Mouse (Mus musculus): ENCODE data around the gene Cep70. TPM values are rescaled to one million over a fixed set of nuclear protein-coding genes. Genes with fewer than 3 reads are reported as not detected.

Gene Cep70
- polyA plus RNA-seq (2015; fragmentation: Nextera tagmentation; extraction: Ambion mirVana): 21.2 and 24.5 TPM in 2 replicates

DNA sequence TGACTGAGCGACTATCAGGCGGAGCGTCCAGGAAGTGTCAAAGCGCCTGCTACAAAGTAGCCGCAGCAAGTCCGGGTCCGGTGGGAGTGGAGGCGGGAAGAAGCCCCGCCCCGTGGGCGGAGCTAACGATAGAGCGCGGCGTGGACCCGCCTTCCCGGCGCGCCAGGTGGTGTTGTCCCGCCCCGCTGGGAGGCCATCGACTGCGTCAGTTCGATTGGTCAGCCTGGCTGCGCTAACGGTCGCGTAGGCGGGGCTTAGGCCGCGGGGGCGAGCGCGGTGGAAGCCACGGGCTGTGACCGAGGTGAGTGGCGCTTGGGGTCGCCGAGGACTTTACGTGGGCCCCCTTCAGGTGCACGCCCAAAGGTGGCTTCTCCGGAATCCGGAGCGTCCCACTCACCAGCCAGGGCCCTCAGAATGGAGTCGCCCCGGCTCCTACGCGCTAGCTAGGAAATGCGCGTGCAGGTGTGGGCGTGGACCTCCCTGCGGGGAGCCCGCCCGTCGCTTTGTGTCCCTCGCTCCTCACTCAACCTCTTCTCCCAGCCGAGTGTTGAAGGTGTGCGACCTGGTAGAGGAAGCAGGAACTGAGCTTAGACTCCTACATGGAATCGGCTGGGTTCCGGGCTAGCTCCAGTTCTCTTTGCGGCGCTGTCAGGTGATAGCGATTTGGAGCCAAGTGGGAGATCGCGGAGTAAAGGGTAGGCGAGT is at the start of gene Cep70:
Gene Cep70, plus strand, starts transcription at position 178 of the 705 bp plus-strand sequence.
- Histone ChIP-seq H3K27ac (replicated peaks) (peak within 1 kb of the TSS; percentile 65), H3K9me3 (no peaks in the 10 kb centered on the region), H3K4me2 (peak within 1 kb of the TSS; percentile 86), H3K4me1 (peaks cover 11% of the 10 kb centered on the region), H3K27me3 (replicated peaks) (no peaks in the 10 kb centered on the region), H3K36me3 (no peaks in the 10 kb centered on the region; the same call in 1 of the 2 replicates), H3K4me3 (peak within 1 kb of the TSS; percentile 97), H3K9ac (peak within 1 kb of the TSS; percentile 87)
- under 1% methylated on average over 66 of the region's 66 CpGs for whole genome bisulfite sequencing
- ATAC-seq (ENCODE audit: extremely low read depth, insufficient number of reproducible peaks, low FRiP score, low TSS enrichment): peak; percentile 95

DNA sequence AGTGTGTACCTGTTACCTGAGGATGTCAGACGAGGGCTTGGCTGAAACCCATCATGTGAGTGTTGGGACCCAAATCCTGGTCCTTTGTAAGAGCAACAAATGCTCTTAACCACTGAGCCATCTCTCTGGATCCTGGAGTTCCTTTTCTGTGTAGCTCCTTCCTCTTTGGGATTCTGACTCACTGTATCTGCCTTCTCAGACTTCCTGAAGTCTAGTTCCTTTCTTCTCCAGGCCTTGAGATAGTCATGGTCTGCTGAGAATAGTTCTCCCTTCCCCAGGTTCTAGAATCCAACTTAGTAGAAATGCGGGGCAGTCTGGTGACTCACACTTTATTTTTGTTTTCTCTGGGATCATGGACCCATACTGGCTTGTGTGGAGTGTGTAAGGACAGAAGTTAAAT is 30.5 kb upstream of the Cep70 start:
- H3K9ac ChIP-seq: no peak overlapping the region
- 0 out of 2 replicates have a peak, but pooled peaks cover 3% of the 10 kb centered on the region for H3K27me3 ChIP-seq (replicated peaks)
- H3K4me1 ChIP-seq: no peaks in the 10 kb centered on the region
- no peaks in the 10 kb centered on the region for H3K36me3 ChIP-seq
- no peak for ATAC-seq (ENCODE audit: extremely low read depth, insufficient number of reproducible peaks, low FRiP score, low TSS enrichment)
- H3K27ac ChIP-seq (replicated peaks): no peak overlapping the region
- H3K4me3 ChIP-seq: no peak overlapping the region
- H3K4me2 ChIP-seq: no peak overlapping the region
- no peaks in the 10 kb centered on the region for H3K9me3 ChIP-seq
- 59% methylated on average over 2 of the region's 2 CpGs for WGBS

DNA sequence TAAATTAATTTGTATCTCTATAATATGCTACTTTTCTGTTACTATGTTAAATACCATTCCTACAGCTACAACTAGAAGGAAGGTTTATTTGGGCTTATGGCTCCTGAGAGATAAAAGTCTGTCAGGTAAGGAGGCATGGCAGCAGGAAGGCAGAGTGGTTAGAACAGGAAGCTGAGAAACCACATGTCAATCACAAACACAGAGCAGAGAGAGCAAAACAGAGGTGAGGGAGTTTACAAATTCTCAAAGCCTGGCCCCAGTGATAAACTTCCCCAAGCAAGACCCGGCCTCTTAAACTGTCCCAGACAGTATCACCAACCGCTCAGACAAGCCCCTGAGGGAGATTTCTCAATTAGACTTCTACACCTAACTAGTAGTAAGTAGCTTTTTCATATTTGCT is 27.0 kb upstream of the Cep70 start:
- no peak for ATAC-seq (ENCODE audit: extremely low read depth, insufficient number of reproducible peaks, low FRiP score, low TSS enrichment)
- Histone ChIP-seq H3K4me2 (no peak overlapping the region), H3K9ac (no peak overlapping the region), H3K27me3 (replicated peaks) (0 out of 2 replicates have a peak, but pooled peaks cover 3% of the 10 kb centered on the region), H3K9me3 (no peaks in the 10 kb centered on the region), H3K36me3 (no peaks in the 10 kb centered on the region), H3K27ac (replicated peaks) (no peak overlapping the region), H3K4me3 (no peak overlapping the region), H3K4me1 (no peaks in the 10 kb centered on the region)
- 49% methylated on average over 2 of the region's 2 CpGs for WGBS

GRCm38 (mm10) chr9:99217999-99218719 is 25.0 kb upstream of the Cep70 start:
- Histone ChIP-seq H3K9me3 (no peaks in the 10 kb centered on the region), H3K4me1 (no peaks in the 10 kb centered on the region), H3K9ac (no peak overlapping the region), H3K36me3 (no peaks in the 10 kb centered on the region), H3K27ac (replicated peaks) (no peak overlapping the region), H3K4me2 (no peak overlapping the region), H3K27me3 (replicated peaks) (0 out of 2 replicates have a peak, but pooled peaks cover 3% of the 10 kb centered on the region), H3K4me3 (no peak overlapping the region)
- peak; percentile 31; the same call in 1 of the 2 replicates for ATAC-seq (ENCODE audit: extremely low read depth, insufficient number of reproducible peaks, low FRiP score, low TSS enrichment)
- WGBS: 15% methylated on average over 6 of the region's 6 CpGs

- no peak for ATAC-seq (ENCODE audit: extremely low read depth, insufficient number of reproducible peaks, low FRiP score, low TSS enrichment)
- Histone ChIP-seq H3K9me3 (no peaks in the 10 kb centered on the region), H3K27me3 (replicated peaks) (no peaks in the 10 kb centered on the region), H3K27ac (replicated peaks) (no peak overlapping the region), H3K4me2 (no peak overlapping the region), H3K4me1 (no peaks in the 10 kb centered on the region), H3K4me3 (no peak overlapping the region), H3K9ac (no peak overlapping the region), H3K36me3 (no peaks in the 10 kb centered on the region)
- 74% methylated on average over 4 of the region's 4 CpGs for WGBS
These were observed 21.5 kb upstream of the Cep70 start for GRCm38 (mm10) chr9:99221636-99222035.

GRCm38 (mm10) chr9:99224583-99224982 is 18.6 kb upstream of the Cep70 start:
- Histone ChIP-seq H3K27ac (replicated peaks) (no peak overlapping the region), H3K4me1 (no peaks in the 10 kb centered on the region), H3K9ac (no peak overlapping the region), H3K27me3 (replicated peaks) (no peaks in the 10 kb centered on the region), H3K4me2 (no peak overlapping the region), H3K36me3 (no peaks in the 10 kb centered on the region), H3K9me3 (no peaks in the 10 kb centered on the region), H3K4me3 (no peak overlapping the region)
- WGBS: 40% methylated on average over 3 of the region's 3 CpGs
- no peak for ATAC-seq (ENCODE audit: extremely low read depth, insufficient number of reproducible peaks, low FRiP score, low TSS enrichment)

GRCm38 (mm10) chr9:99229450-99229849 is 13.7 kb upstream of the Cep70 start:
- no peaks in the 10 kb centered on the region for H3K9me3 ChIP-seq
- no peak overlapping the region for H3K4me3 ChIP-seq
- H3K27me3 ChIP-seq (replicated peaks): no peaks in the 10 kb centered on the region
- no peak overlapping the region for H3K4me2 ChIP-seq
- 84% methylated on average over 14 of the region's 14 CpGs for WGBS
- H3K36me3 ChIP-seq: no peaks in the 10 kb centered on the region
- no peaks in the 10 kb centered on the region for H3K4me1 ChIP-seq
- ATAC-seq (ENCODE audit: extremely low read depth, insufficient number of reproducible peaks, low FRiP score, low TSS enrichment): no peak
- H3K27ac ChIP-seq (replicated peaks): no peak overlapping the region
- no peak overlapping the region for H3K9ac ChIP-seq

DNA sequence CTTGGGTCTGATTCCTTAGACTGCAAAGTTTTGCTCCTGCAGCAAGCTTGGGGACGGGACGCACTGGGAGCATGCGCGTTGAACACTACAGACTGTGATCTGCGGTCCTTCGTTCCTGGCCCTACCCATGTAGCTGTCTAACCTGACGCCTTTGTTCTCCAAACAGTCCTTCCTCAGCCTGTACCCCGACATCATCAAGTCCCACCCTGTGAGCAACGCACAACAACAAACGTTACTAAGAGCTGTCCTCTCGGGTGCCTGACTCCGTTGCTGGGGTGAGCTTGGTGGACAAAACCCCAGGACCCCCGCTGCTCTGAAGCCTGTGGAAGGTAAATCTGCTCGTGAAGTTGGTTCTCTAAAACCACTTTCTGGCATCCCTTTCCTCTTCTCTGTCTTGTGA is 6.0 kb upstream of the Cep70 start, which contains the start of gene Faiml:
Gene Faiml, minus strand, starts transcription at position 101 of the 400 bp plus-strand sequence.
- Histone ChIP-seq H3K27ac (replicated peaks) (no peak within 1 kb of the TSS), H3K36me3 (no peaks in the 10 kb centered on the region), H3K27me3 (replicated peaks) (no peaks in the 10 kb centered on the region; the same call in 1 of the 2 replicates), H3K4me1 (no peaks in the 10 kb centered on the region), H3K9ac (no peak within 1 kb of the TSS), H3K4me2 (no peak within 1 kb of the TSS), H3K9me3 (no peaks in the 10 kb centered on the region), H3K4me3 (no peak within 1 kb of the TSS)
- 80% methylated on average over 14 of the region's 14 CpGs for WGBS
- ATAC-seq (ENCODE audit: extremely low read depth, insufficient number of reproducible peaks, low FRiP score, low TSS enrichment): no peak

DNA sequence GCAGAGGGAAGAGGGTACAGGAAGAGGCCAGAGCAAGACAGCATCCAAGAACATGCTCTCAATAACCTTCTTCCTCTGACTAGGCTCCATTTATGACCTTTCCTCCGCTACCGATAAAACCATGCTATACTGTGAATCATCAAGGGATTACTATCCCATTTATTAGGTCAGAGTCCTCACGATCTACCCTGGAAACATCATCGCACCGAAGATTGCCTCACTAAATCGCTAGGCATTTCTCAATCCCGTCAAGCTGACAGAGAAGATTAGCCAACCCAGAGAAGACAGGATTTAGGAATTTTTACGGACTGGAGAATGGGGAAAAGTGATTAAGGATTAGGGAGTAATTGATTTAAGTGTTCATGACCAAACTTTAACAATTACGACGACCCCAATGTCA is 4.9 kb upstream of the Cep70 start:
- ATAC-seq (ENCODE audit: extremely low read depth, insufficient number of reproducible peaks, low FRiP score, low TSS enrichment): no peak
- Histone ChIP-seq H3K9ac (no peak overlapping the region), H3K4me1 (peaks cover 6% of the 10 kb centered on the region), H3K36me3 (no peaks in the 10 kb centered on the region), H3K4me3 (no peak overlapping the region), H3K27me3 (replicated peaks) (no peaks in the 10 kb centered on the region; the same call in 1 of the 2 replicates), H3K4me2 (no peak overlapping the region), H3K27ac (replicated peaks) (no peak overlapping the region), H3K9me3 (no peaks in the 10 kb centered on the region)
- 85% methylated on average over 10 of the region's 10 CpGs for WGBS

DNA sequence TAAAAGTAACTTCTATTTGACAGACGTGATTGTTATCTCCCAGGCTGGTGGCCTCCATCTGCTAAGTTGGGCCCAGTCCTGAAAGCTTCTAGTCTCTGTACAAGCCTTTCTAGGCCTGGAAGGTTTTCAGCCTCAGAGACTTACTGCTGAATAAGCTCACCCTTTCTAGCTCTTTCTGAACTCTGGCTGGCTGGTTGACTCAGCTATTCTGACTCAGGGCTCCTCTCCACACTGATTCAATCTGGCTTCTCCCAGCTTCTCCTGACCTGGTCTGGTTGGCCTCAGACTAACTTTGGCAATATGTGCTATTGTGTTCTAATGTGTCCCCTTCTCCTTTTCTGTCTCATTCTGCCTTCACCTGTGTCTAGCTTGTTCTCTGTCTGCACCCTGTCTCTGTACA is 3.9 kb upstream of the Cep70 start:
- H3K4me2 ChIP-seq: no peak overlapping the region
- no peaks in the 10 kb centered on the region for H3K9me3 ChIP-seq
- WGBS: 33% methylated on average over 1 of the region's 1 CpGs
- no peak overlapping the region for H3K27ac ChIP-seq (replicated peaks)
- peaks cover 11% of the 10 kb centered on the region for H3K4me1 ChIP-seq
- no peaks in the 10 kb centered on the region; the same call in 1 of the 2 replicates for H3K27me3 ChIP-seq (replicated peaks)
- no peak for ATAC-seq (ENCODE audit: extremely low read depth, insufficient number of reproducible peaks, low FRiP score, low TSS enrichment)
- no peak overlapping the region for H3K9ac ChIP-seq
- no peak overlapping the region for H3K4me3 ChIP-seq
- H3K36me3 ChIP-seq: no peaks in the 10 kb centered on the region

- H3K27me3 ChIP-seq (replicated peaks): no peaks in the 10 kb centered on the region; the same call in 1 of the 2 replicates
- no peak overlapping the region for H3K27ac ChIP-seq (replicated peaks)
- ATAC-seq (ENCODE audit: extremely low read depth, insufficient number of reproducible peaks, low FRiP score, low TSS enrichment): no peak
- no peak overlapping the region for H3K4me3 ChIP-seq
- no peak overlapping the region for H3K9ac ChIP-seq
- H3K4me2 ChIP-seq: no peak overlapping the region
- H3K36me3 ChIP-seq: no peaks in the 10 kb centered on the region
- 73% methylated on average over 5 of the region's 5 CpGs for WGBS
- peaks cover 11% of the 10 kb centered on the region for H3K4me1 ChIP-seq
- H3K9me3 ChIP-seq: no peaks in the 10 kb centered on the region
These were observed 2.6 kb upstream of the Cep70 start for GRCm38 (mm10) chr9:99240571-99240970.

All from heart, embryonic 13.5 days (tissue).